Mouse (Mus musculus): Measurements from ENCODE around the gene Ooep. TPM values are rescaled to one million over a fixed set of nuclear protein-coding genes. Genes with fewer than 3 reads are reported as not detected.
"Not testable (repeated sequence)": the region's sequence is repeated elsewhere in the genome, so short reads cannot be mapped to it uniquely, and the experiment has no call there.

Ooep gene
- polyA plus RNA-seq, 1 experiment from 2014 or later: 0.66 TPM

GRCm38 (mm10) chr9:78355611-78356010, 22.9 kb downstream of the Ooep start, which contains the start of gene Gsta2:
Gsta2 (minus strand) TSS chr9:78355788.
- no peaks in the 10 kb centered on the region for H3K36me3 ChIP-seq (ENCODE audit: control insufficient read depth, insufficient read depth, low read length)
- H3K27ac ChIP-seq (replicated peaks in 1 of 2; ENCODE audit: control insufficient read depth in 1 of 2, insufficient read depth in 1 of 2, low read depth in 2 of 2, low read length in 2 of 2): no peak within 1 kb of the TSS
- no peak within 1 kb of the TSS for H3K4me3 ChIP-seq (ENCODE audit: control insufficient read depth in 1 of 2, insufficient read depth in 1 of 2, low read depth in 1 of 2, low read length in 2 of 2)
- no peaks in the 10 kb centered on the region for H3K27me3 ChIP-seq (ENCODE audit: control insufficient read depth, insufficient read depth, low read length)
- H3K4me1 ChIP-seq (ENCODE audit: control insufficient read depth in 2 of 2, insufficient read depth in 2 of 2, low read length in 2 of 2): no peaks in the 10 kb centered on the region
- H3K9ac ChIP-seq (ENCODE audit: low read length): no peak within 1 kb of the TSS
- 81% methylated on average over 8 of the region's 8 CpGs for WGBS
- no peaks in the 10 kb centered on the region for H3K9me3 ChIP-seq (ENCODE audit: control insufficient read depth, low read length)
- no peak within 1 kb of the TSS for H3K4me2 ChIP-seq (ENCODE audit: low read length)
- no peak for ATAC-seq (ENCODE audit: insufficient number of reproducible peaks, insufficient read depth, low FRiP score, low read depth)

DNA sequence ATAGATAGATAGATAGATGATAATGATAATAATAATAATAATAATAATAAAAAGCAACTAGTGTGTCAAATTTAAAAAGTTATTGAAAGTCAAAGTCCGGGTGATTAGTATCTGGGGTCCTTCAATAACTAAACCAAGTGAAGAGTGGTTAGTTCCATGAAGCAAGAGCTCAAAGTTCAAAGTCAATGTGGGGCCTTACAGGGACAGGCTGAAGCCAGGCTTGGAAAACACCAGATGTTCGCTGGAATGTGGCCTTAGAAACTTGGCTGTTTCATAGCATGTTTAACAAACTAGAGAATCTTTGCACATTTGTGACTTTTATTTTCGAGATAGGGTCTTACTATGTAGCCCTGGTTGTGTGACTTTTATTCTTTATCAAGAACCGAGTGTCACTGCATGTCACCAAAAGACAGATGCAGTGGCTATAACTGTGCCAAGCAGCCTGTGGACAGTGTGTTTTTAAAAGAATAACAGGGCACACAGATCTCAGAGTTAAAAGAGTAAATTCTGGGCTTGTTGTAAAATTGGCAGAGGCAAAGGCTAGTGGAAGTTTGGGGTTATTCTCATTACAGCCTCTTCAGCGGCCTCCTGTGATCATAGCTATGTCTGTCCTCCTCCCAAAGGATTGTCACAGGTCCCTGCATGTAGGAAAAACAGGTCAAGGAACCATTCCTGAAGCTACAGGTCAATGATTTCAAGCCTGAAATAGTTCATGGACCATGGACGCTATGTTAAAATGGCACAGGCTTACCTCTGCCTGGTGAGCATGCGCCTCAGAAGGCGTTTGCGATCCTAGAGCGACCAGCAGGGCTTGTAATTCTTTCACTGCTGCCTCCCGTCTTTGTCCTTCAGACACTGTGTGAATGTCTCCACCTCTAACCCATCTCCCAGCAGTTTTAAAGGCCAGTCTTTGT, 23.6 kb downstream of the Ooep start:
- no peaks in the 10 kb centered on the region for H3K9me3 ChIP-seq (ENCODE audit: control insufficient read depth, low read length)
- no peaks in the 10 kb centered on the region for H3K36me3 ChIP-seq (ENCODE audit: control insufficient read depth, insufficient read depth, low read length)
- H3K27ac ChIP-seq (replicated peaks in 1 of 2; ENCODE audit: control insufficient read depth in 1 of 2, insufficient read depth in 1 of 2, low read depth in 2 of 2, low read length in 2 of 2): no peak overlapping the region
- H3K4me3 ChIP-seq (ENCODE audit: control insufficient read depth in 1 of 2, insufficient read depth in 1 of 2, low read depth in 1 of 2, low read length in 2 of 2): no peak overlapping the region
- ATAC-seq (ENCODE audit: insufficient number of reproducible peaks, insufficient read depth, low FRiP score, low read depth): no peak
- no peak overlapping the region for H3K9ac ChIP-seq (ENCODE audit: low read length)
- no peaks in the 10 kb centered on the region for H3K4me1 ChIP-seq (ENCODE audit: control insufficient read depth in 2 of 2, insufficient read depth in 2 of 2, low read length in 2 of 2)
- no peaks in the 10 kb centered on the region for H3K27me3 ChIP-seq (ENCODE audit: control insufficient read depth, insufficient read depth, low read length)
- H3K4me2 ChIP-seq (ENCODE audit: low read length): no peak overlapping the region
- 68% methylated on average over 11 of the region's 11 CpGs for WGBS

DNA sequence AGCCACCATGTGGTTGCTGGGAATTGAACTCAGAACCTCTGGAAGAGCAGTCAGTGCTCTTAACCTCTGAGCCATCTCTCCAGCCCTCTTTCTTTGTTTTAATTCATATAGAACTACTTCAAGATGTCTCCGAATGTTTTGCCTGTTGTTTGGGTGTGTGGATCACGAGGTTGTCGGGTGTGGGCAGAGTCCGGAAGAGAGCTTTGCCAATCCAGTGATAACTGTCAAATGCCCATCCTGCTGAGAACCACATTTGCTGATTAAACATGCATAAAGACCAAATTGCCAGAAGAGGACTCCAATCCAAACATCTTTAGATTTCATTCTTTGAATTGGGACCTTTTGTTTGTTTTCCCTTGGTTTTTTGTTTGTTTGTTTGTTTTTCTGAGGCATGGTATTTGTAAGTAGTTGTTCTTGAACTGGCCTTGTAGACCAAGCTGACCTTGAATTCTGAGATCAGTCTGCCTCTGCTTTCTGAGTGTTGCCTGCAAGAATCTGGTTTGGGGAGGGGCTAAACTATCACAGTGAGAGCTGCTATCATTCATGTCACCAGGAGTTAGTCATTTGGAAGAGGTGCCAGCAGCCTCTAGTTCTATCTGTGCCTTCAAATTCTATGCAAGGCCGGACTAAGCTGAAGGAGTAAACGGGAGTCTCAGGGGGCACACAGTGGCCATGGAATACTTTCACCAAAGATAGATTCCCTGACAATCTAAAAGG, 26.9 kb downstream of the Ooep start:
- Histone ChIP-seq H3K4me3 (ENCODE audit: control insufficient read depth in 1 of 2, insufficient read depth in 1 of 2, low read depth in 1 of 2, low read length in 2 of 2) (no peak overlapping the region), H3K27ac (replicated peaks in 1 of 2; ENCODE audit: control insufficient read depth in 1 of 2, insufficient read depth in 1 of 2, low read depth in 2 of 2, low read length in 2 of 2) (no peak overlapping the region), H3K9me3 (ENCODE audit: control insufficient read depth, low read length) (no peaks in the 10 kb centered on the region), H3K9ac (ENCODE audit: low read length) (no peak overlapping the region), H3K27me3 (ENCODE audit: control insufficient read depth, insufficient read depth, low read length) (no peaks in the 10 kb centered on the region), H3K36me3 (ENCODE audit: control insufficient read depth, insufficient read depth, low read length) (no peaks in the 10 kb centered on the region), H3K4me2 (ENCODE audit: low read length) (no peak overlapping the region), H3K4me1 (ENCODE audit: control insufficient read depth in 2 of 2, insufficient read depth in 2 of 2, low read length in 2 of 2) (no peaks in the 10 kb centered on the region)
- ATAC-seq (ENCODE audit: insufficient number of reproducible peaks, insufficient read depth, low FRiP score, low read depth): no peak
- whole genome bisulfite sequencing: 65% methylated on average over 6 of the region's 6 CpGs

DNA sequence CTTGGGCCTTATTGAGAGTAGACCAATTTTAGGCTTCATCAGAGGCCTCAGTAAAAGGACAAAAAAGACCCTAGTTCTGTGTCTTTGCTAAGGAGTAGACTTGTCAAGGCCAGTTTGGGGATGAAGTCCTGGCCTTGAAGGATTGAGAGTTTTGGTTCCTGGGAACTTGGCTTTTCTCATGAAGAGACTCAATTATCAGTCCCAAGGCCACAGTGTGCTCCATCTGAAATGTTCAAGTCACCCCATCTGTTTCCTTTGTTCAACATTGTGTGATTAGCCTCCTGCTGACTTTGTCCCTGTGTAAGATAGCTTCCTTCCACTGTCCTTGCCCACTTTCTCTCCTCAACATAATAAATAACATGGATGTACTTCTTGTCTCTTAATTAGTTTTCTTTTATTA, 28.5 kb downstream of the Ooep start:
- not testable (repeated sequence) for H3K4me1 ChIP-seq (ENCODE audit: control insufficient read depth in 2 of 2, insufficient read depth in 2 of 2, low read length in 2 of 2); H3K4me2 ChIP-seq (ENCODE audit: low read length); H3K27ac ChIP-seq (replicated peaks in 1 of 2; ENCODE audit: control insufficient read depth in 1 of 2, insufficient read depth in 1 of 2, low read depth in 2 of 2, low read length in 2 of 2); H3K9me3 ChIP-seq (ENCODE audit: control insufficient read depth, low read length); H3K9ac ChIP-seq (ENCODE audit: low read length); ATAC-seq (ENCODE audit: insufficient number of reproducible peaks, insufficient read depth, low FRiP score, low read depth); H3K27me3 ChIP-seq (ENCODE audit: control insufficient read depth, insufficient read depth, low read length); H3K36me3 ChIP-seq (ENCODE audit: control insufficient read depth, insufficient read depth, low read length); H3K4me3 ChIP-seq (ENCODE audit: control insufficient read depth in 1 of 2, insufficient read depth in 1 of 2, low read depth in 1 of 2, low read length in 2 of 2)

- H3K4me2 ChIP-seq (ENCODE audit: low read length); H3K4me3 ChIP-seq (ENCODE audit: control insufficient read depth in 1 of 2, insufficient read depth in 1 of 2, low read depth in 1 of 2, low read length in 2 of 2); H3K27me3 ChIP-seq (ENCODE audit: control insufficient read depth, insufficient read depth, low read length); H3K27ac ChIP-seq (replicated peaks in 1 of 2; ENCODE audit: control insufficient read depth in 1 of 2, insufficient read depth in 1 of 2, low read depth in 2 of 2, low read length in 2 of 2); H3K9me3 ChIP-seq (ENCODE audit: control insufficient read depth, low read length); H3K4me1 ChIP-seq (ENCODE audit: control insufficient read depth in 2 of 2, insufficient read depth in 2 of 2, low read length in 2 of 2); ATAC-seq (ENCODE audit: insufficient number of reproducible peaks, insufficient read depth, low FRiP score, low read depth); H3K36me3 ChIP-seq (ENCODE audit: control insufficient read depth, insufficient read depth, low read length); H3K9ac ChIP-seq (ENCODE audit: low read length): not testable (repeated sequence)
- 85% methylated on average over 3 of the region's 3 CpGs for WGBS
Measured at GRCm38 (mm10) chr9:78349141-78349540, 29.4 kb downstream of the Ooep start.

DNA sequence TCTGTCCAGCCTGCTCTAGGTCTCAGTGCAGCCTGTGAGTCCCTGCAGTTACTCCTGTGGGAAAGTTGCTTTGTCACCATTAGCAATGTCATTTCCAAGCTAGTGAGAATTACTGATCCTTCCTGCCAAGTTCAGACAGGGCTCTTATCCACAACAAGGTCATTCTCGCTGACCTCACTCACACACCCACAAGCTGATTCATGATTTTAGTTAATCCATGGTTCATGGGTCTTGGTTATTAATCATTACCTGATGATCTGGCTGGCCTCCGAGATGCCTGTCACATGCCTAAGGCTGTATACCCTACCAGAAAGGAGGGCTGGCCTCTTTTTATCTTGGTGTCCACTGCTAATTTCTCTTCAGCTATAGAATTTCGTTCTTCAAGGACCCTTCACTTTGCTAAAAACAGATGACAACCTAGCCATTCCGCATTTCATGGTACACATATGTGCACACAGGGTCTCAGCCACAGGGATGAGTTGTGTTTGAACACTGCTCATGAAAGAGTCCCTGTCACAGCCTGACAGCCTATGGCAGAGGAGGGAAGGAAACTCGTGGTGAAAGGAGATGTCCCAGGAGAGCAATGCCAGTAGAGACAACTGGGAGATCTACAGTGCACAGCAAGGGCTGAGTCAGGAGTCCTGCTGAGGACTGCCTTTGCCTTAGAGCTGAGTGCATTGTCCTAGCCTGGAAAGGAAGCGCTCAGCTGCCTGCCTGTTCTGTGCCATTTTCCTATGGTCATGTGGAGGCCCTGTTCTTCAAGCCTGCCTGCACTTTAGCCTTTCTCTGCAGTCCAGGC, 30.1 kb downstream of the Ooep start:
- 58% methylated on average over 6 of the region's 6 CpGs for WGBS
- not testable (repeated sequence) for H3K27ac ChIP-seq (replicated peaks in 1 of 2; ENCODE audit: control insufficient read depth in 1 of 2, insufficient read depth in 1 of 2, low read depth in 2 of 2, low read length in 2 of 2); H3K9ac ChIP-seq (ENCODE audit: low read length); H3K4me2 ChIP-seq (ENCODE audit: low read length); H3K36me3 ChIP-seq (ENCODE audit: control insufficient read depth, insufficient read depth, low read length); H3K4me3 ChIP-seq (ENCODE audit: control insufficient read depth in 1 of 2, insufficient read depth in 1 of 2, low read depth in 1 of 2, low read length in 2 of 2); H3K9me3 ChIP-seq (ENCODE audit: control insufficient read depth, low read length); H3K4me1 ChIP-seq (ENCODE audit: control insufficient read depth in 2 of 2, insufficient read depth in 2 of 2, low read length in 2 of 2); ATAC-seq (ENCODE audit: insufficient number of reproducible peaks, insufficient read depth, low FRiP score, low read depth); H3K27me3 ChIP-seq (ENCODE audit: control insufficient read depth, insufficient read depth, low read length)

GRCm38 (mm10) chr9:78347004-78347403, 31.5 kb downstream of the Ooep start:
- no peak overlapping the region for H3K27ac ChIP-seq (replicated peaks in 1 of 2; ENCODE audit: control insufficient read depth in 1 of 2, insufficient read depth in 1 of 2, low read depth in 2 of 2, low read length in 2 of 2)
- H3K36me3 ChIP-seq (ENCODE audit: control insufficient read depth, insufficient read depth, low read length): no peaks in the 10 kb centered on the region
- no peaks in the 10 kb centered on the region for H3K4me1 ChIP-seq (ENCODE audit: control insufficient read depth in 2 of 2, insufficient read depth in 2 of 2, low read length in 2 of 2)
- 53% methylated on average over 3 of the region's 3 CpGs for WGBS
- H3K9ac ChIP-seq (ENCODE audit: low read length): no peak overlapping the region
- H3K27me3 ChIP-seq (ENCODE audit: control insufficient read depth, insufficient read depth, low read length): no peaks in the 10 kb centered on the region
- no peak overlapping the region for H3K4me3 ChIP-seq (ENCODE audit: control insufficient read depth in 1 of 2, insufficient read depth in 1 of 2, low read depth in 1 of 2, low read length in 2 of 2)
- no peak for ATAC-seq (ENCODE audit: insufficient number of reproducible peaks, insufficient read depth, low FRiP score, low read depth)
- no peak overlapping the region for H3K4me2 ChIP-seq (ENCODE audit: low read length)
- no peaks in the 10 kb centered on the region for H3K9me3 ChIP-seq (ENCODE audit: control insufficient read depth, low read length)
